Mouse (Mus musculus) c-Kit-positive CD71-positive TER-119-positive erythroid progenitor cells, embryonic 14.5 days (primary cell): ENCODE results near the gene Phrf1.

Experiments
- DNase-seq: peaks from one replicate; pipeline ENCODE4 v3.0.0-alpha.2; 2013; ENCODE audit warnings: low spot score

The Phrf1 gene

GRCm38 (mm10) chr7:141293852-141294471 is 65.4 kb downstream of the Phrf1 start:
- no peak for DNase-seq

GRCm38 (mm10) chr7:141294479-141294878 is 65.9 kb downstream of the Phrf1 start:
- DNase-seq: no peak

GRCm38 (mm10) chr7:141297926-141298650 is 69.5 kb downstream of the Phrf1 start:
- DNase-seq: no peak

- DNase-seq: no peak
Measured at GRCm38 (mm10) chr7:141299175-141299574, 70.6 kb downstream of the Phrf1 start.

- no peak for DNase-seq
Measured at GRCm38 (mm10) chr7:141301386-141301785, 72.8 kb downstream of the Phrf1 start.

- DNase-seq: no peak
Measured at GRCm38 (mm10) chr7:141302702-141303268, 74.2 kb downstream of the Phrf1 start.

GRCm38 (mm10) chr7:141304537-141304936 is 76.0 kb downstream of the Phrf1 start:
- DNase-seq: no peak
